Mouse (Mus musculus): ENCODE measurements around the gene Notch1.

The Notch1 gene

DNA sequence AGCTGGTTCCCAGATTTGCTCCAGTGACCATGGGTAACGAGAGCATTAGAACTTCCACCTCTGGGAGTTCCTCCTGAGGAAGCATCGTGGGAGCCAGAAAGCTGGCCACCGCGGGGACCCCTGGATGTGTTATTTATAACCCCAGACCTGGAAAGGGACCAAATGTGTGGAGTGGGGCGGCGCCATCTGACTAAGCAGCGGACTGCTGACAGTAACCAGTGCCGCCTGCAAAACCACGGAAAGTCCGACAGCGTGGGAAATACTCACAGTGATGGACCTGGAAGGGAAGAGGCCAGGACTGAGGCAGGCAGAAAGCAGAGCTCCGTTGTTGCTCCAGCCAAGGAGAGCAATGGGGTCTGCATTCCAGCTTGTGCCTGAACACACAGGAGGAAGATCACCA is at the start of gene Notch1:
Notch1 (minus strand) TSS at position 389 of the 400 bp plus-strand sequence.
- DNase-seq (ENCODE audit: low spot score), result no peak

DNA sequence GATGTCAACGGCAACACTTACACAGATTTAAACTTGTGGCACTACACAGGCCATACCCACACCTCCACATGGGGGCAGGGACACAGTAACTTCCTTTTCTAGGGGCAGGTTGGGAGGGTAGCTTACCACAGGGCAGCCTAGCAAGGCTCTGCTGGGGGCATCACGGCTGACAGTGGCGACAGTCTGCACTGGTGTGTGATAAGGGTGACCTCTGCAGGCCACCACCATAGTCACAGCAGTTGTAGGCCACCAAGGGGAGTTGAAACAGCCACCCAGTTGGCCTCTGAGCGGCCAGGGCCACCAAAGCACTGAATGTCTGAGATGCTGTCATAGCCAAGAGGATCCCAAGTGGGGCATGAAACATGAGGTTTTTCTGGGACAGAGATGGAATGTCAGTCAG is 49.8 kb upstream of the Notch1 start:
- no peak for DNase-seq (ENCODE audit: low spot score)

DNA sequence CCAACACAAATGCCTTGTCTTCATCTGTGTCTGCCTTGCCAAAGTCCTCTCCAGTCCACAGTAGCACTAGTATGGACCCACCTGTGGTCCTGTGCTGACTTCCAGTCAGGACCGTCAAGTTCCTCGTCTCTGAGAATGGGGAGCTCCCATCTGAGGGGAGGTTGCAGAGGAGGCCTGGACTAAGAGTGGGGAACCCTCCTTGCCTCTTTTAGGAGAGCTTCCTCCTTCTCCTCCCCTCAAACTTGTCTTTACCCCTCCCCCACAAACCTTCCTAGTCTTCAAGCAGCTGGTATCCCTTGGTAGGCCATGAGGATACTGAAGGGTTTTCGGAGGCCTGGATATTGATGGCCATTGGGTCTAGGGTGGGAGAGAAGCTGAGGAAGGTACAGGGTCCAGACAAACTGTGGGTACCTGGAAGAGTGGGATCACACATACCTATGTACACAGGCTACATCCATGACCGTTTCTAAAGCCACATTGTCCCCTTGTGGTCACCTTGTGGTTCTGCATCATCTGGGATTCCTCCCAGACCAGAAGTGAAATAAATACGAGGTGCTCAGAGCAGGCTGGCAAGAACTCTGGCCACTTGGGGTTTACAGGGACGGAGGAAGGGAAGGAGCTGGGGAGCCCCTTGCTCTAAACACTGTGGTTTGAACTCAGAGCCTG is 45.0 kb upstream of the Notch1 start:
- DNase-seq (ENCODE audit: low spot score), result no peak

DNA sequence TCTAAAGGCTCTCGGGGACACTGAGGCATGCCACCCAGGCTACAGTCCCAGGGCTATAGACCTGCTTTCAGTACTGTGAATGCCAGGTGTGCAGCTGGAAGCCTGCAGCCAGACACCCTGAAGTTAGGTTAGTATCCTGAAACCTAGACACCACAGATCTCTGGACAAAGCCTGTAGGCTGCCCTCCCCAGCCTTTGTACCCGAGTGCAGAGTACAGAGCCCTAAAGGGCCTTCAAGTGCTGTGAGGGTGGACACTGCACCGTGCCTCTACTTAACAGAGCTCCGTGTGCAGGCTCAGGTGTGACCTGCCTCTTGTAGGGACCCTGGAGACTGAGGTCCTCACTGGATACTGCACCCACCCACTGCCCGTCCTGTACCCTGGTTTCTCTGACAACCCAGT is 44.0 kb upstream of the Notch1 start:
- no peak for DNase-seq (ENCODE audit: low spot score)

- no peak for DNase-seq (ENCODE audit: low spot score)
Measured at GRCm38 (mm10) chr2:26556535-26556993, 40.1 kb upstream of the Notch1 start.

GRCm38 (mm10) chr2:26555076-26555475 is 38.6 kb upstream of the Notch1 start:
- DNase-seq (ENCODE audit: low spot score), result no peak

DNA sequence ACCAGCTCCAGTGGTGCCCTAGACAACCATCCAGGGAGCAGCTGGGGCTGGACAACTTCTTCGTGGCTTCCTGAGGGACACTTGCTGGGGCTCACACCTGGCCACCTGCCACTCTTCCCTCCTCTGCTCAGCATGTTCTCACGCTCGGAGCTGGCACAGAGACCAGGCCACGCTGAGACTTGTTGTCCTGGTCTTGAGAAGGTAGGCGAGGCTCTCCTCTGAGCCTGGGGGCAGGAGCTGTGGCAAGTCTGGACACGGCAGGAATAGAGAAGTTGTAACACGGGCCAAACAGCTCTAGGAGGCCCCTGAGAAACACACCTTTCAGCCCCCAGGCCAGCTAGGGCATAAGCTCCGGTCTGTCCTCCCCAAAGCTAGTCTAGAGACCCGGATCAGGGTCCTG is 37.4 kb upstream of the Notch1 start:
- DNase-seq (ENCODE audit: low spot score), result no peak

DNA sequence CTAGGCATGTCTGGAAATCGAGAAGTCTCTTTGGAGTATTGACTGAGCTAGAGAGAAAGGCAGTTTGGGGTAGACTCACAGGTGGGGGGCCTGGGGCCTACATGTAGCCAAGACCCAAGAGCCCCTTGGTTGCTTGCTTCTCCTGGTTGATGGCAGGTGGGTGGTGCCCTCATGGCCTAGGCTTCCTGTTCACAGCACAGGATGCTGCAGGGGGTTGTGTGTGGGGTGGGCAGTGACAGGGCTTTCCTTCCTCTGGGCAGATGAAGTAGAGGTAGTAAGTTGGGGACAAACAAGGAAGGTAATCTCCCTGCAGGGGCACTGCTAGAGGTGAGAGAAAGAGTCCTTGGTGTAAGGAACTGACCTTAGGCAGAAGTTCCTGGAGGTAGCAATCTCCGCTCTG is 35.6 kb upstream of the Notch1 start:
- DNase-seq (ENCODE audit: low spot score), result no peak

DNA sequence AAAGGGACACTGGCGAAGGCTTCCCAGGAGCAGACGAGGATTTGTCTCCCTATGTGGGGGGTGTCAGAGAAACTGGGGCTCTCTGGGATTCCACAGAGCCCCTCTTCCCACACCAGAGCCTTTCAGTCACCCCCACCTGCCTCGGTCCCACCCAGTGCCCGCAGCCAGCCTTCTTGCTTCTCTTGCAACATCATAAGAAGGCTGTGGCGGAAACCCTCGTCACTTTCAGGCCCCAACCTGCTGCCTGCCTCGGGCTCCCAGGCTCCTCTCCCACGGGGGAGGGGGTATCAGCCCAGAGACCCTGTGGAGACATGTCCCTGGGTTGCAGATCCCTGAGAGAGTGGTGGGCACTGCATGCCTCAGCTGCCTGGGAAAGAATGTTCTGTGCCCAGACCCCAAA is 35.0 kb upstream of the Notch1 start:
- no peak for DNase-seq (ENCODE audit: low spot score)

DNA sequence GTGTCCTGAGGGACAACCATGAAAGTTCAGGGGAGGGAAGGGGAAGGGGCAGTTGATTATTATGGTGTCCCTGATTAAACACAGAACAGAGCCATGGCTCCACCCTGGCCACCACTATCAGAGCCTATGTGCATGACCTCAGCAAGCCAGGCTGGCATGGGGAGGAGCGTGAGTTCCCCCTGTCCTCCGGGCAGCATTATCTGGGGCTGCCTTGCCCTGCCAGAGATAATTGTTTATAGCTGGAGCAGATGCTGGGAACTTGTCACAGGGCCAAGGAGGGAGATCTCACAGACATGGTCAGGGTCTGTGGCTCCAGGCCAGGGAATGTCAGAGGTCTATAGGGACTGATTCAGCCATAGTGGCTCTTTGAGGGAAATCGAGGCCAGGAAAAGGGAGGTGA is 34.3 kb upstream of the Notch1 start:
- DNase-seq (ENCODE audit: low spot score), result no peak

GRCm38 (mm10) chr2:26550205-26550604 is 33.7 kb upstream of the Notch1 start:
- DNase-seq (ENCODE audit: low spot score), result no peak

- no peak for DNase-seq (ENCODE audit: low spot score)
Measured at GRCm38 (mm10) chr2:26549801-26550200, 33.3 kb upstream of the Notch1 start.

DNA sequence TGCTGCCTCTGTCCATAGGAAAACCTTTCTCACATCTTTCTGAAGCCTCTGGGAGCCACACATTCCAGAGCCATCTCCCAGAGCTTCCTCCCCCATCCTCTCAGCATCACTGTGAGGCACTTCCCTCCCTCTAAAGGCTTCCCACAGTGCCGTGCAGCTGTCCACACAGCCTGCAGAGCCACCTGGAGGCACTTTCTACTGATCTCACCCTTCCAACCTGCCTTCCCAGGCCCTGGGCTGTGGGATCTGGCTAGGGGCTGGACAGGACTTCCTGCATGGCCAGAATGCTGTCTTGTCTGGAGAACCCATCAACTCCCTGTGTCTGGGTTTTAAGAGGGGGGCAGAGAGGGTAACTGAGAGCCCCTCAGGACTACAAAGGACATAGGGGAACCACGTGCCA is 31.0 kb upstream of the Notch1 start:
- no peak for DNase-seq (ENCODE audit: low spot score)

DNA sequence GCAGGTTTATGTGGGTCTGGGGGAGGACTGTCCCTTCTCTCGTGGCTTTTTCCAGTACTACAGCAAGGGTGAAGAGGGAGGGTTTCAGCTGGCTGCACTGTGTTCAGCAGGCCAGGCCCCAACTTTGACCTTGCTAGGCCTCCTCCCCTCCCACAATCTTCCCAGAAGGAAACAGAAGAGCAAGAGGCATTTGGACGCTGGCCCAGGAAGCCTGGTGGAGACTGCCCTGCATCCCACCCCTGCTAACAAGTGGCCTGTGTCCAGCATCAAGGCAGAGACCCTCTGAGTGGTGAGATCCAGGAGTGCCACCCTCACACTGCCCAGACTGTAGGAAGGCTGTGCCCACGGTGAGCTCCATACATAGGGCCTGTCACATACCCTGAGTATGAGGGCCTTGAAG is 27.8 kb upstream of the Notch1 start:
- DNase-seq (ENCODE audit: low spot score), result no peak

- DNase-seq (ENCODE audit: low spot score), result no peak
Measured at GRCm38 (mm10) chr2:26543768-26544167, 27.3 kb upstream of the Notch1 start.

DNA sequence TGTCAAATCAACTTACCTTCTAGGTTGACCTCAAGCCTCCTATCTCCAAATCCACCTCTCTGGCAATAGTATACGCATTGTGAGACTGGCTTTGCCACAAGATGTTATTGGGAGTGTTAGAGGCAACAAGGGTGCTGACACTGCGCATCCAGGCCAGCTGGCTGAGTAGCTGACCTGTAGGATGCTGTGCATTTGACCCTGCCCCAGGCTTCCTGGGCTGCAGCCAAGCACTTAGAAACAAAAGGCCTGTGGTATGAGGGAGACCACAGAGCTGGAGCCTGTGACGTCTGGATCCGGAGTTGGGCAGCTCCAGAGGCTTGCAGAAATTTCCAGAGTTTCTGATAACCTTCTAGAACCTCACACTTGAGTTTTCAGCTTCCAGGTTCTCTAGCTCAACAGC is 26.7 kb upstream of the Notch1 start:
- no peak for DNase-seq (ENCODE audit: low spot score)

GRCm38 (mm10) chr2:26541258-26541910 is 24.9 kb upstream of the Notch1 start:
- DNase-seq (ENCODE audit: low spot score), result no peak

DNA sequence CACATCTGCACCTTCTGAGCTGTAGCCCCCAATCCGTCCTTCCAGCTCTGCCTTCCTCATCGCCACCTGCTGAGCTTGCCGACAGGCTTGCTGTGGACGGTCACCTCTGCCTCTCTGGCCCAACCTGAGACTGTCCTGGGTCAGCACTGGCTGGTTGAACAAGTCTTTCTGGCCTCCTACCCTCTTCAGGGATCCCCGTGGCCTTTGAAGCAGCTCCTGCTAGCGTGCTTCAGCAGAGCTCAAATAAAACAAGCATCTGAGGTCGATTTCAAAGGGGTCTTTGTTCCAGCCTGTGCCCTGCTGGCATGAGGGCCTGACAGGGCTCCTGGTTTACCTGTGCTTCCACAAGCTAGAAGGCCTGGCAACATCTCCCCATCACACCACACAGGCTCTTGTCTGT is 24.3 kb upstream of the Notch1 start:
- no peak for DNase-seq (ENCODE audit: low spot score)

DNA sequence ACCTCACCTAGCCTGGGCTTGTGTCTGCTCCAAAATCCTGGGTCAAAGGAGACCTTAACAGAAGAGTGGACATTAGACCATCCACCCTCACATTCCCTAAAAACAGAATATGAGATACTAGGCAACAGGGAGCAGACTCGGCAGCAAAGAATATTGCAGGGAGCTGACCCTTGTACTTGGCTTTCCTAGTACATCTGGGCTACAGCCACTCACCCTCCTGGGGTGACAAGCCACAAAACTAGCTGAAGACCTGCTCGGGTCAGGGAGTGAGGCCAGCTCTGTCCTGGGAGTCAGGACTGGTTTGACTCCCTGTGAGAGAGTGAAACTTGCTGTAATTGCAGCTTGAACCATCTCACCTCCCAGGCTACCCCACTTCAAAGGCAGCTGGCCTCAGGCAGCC is 23.1 kb upstream of the Notch1 start:
- DNase-seq (ENCODE audit: low spot score), result no peak

DNA sequence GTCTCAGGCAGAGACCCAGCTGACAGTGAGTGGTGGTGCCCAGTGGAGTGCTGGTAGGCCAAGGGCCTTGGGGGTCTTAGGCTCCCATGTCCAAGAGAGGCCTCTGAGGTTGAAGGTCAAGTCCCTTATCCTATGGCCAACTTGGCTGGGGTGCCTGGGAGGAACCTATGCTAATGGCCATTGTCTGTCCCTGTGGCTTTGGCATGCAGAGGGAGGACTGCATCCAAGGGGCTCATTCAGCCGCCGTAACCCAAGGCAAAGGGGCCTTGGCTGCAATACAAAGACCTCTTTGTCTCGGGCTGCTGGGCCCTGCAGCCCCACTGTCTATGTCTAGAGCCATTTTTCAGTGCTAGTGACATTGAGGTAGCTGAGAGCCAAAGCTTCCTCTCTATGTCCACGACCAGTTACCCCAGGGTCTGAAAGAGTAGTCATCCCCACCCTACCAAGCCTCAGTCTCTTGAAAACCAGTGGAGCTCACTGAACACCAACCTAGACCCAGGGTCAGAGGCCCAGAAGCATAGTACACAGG is 19.1 kb upstream of the Notch1 start:
- no peak for DNase-seq (ENCODE audit: low spot score)

DNA sequence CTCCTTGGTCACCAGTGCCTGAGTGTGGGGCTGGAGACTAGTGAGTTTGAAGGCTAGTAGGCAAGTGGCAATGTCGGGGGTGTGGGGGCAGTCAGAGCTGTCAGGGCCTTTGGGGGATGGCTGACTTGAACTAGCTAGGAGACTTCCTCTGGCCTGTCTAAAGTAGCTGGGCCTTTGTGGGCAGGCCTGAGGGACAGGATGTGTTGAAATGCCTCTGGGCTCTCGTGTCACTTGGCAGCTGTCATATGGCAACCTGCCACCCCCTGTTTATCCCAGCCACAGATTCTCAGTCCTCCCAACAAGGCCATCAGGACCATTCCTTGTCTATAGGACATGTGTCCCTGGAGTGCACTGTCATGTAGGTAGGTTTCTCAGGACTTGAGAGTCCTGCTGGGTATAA is 18.2 kb upstream of the Notch1 start:
- DNase-seq (ENCODE audit: low spot score), result no peak

DNA sequence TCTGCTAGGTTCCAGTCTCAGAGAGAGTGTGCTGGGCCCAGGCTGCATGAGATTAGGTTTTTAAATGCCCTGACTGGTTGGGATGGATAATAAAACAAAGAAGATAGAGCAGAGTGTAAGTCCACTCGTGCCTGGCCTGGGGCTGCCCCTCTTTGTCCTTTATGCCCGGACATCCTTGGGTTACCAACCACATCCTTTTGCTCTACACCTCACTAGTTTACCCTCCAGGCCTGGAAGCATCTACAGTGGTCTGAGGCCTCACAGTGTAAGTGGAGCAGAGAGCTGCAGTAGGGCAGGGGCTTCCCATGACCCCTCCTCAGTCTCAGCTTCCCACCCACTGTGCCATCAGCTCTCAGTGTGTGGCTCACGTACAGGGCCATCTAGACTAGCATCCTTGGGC is 17.7 kb upstream of the Notch1 start:
- no peak for DNase-seq (ENCODE audit: low spot score)

DNA sequence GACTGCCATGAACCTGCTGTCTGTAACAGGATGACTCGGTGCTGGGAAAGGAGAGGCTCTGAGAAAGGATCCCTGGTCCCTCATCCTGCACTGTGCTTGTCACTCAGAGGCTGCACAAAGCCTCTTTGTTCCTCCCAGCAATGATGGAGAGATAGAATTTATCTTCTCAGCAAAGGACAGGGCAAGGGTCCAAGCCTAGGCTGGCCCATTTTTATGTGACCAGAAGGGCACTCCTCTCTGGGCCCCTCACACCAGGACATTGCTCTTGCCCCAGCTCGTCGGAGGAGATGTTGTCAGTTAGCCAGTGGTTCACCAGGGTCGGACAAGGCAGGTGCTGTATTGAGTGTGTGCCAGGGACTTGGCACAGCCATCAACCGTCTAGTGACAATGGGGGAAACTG is 16.8 kb upstream of the Notch1 start:
- DNase-seq (ENCODE audit: low spot score), result no peak

DNA sequence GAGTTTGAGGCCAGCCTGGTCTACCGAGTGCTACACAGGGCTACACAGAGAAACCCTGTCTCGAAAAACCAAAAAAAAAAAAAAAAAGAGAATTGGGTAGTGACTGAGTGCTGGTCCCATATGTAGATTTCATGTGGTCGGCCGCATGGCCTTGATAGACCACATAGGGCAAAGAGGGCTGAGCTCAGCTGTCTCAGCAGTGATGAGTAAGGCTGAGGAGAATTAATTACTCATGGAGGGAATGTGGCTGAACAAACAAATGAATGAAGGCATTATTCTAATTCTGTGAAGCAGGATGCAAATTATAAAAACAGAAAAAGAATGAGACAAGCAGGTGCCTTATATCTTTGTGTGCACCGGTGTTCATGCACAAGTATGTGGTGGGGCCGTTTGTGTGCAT is 15.4 kb upstream of the Notch1 start:
- no peak for DNase-seq (ENCODE audit: low spot score)

Measured in c-Kit-positive CD71-positive TER-119-positive erythroid progenitor cells, embryonic 14.5 days (primary cell).